Mouse (Mus musculus) hindbrain, embryonic 15.5 days (tissue): ENCODE results near the gene Mical3. TPM values are rescaled to one million over a fixed set of nuclear protein-coding genes. Genes with fewer than 3 reads are reported as not detected.

Source experiments
- ATAC-seq: fragments of 200-750 bp; cut with Nextera tagmentation; 2 replicates; pipeline ENCODE4 v1.8.0; 2017; ENCODE audit warnings: low read depth, moderate number of reproducible peaks, moderate TSS enrichment; ENCODE audit not compliant: low FRiP score
- H3K27ac ChIP-seq: fragments of 300-500 bp; sonication (generic); replicated peaks from 2 replicates; pipeline ENCODE4 v1.5.1; 2015; ENCODE audit warnings: mild to moderate bottlenecking, inconsistent platforms
- H3K27me3 ChIP-seq: fragments of 300-500 bp; sonication (generic); 2 replicates; pipeline ENCODE4 v1.6.1; 2015; ENCODE audit warnings: control low read depth, inconsistent platforms
- H3K36me3 ChIP-seq: fragments of 300-500 bp; sonication (generic); 2 replicates; pipeline ENCODE4 v1.6.1; 2015; ENCODE audit warnings: control low read depth, inconsistent platforms
- H3K4me1 ChIP-seq: fragments of 300-500 bp; sonication (generic); replicated peaks from 2 replicates; pipeline ENCODE4 v1.6.1; 2015; ENCODE audit warnings: control low read depth, inconsistent platforms
- H3K4me2 ChIP-seq: fragments of 300-500 bp; sonication (generic); 2 replicates; pipeline ENCODE4 v1.6.1; 2015; ENCODE audit warnings: moderate library complexity, mild to moderate bottlenecking, inconsistent platforms
- H3K4me3 ChIP-seq: fragments of 300-500 bp; sonication (generic); 2 replicates; pipeline ENCODE4 v1.5.1; 2015; ENCODE audit warnings: mild to moderate bottlenecking, inconsistent platforms
- H3K9ac ChIP-seq: fragments of 300-500 bp; sonication (generic); 2 replicates; pipeline ENCODE4 v1.6.1; 2015; ENCODE audit warnings: inconsistent platforms
- H3K9me3 ChIP-seq: fragments of 300-500 bp; sonication (generic); 2 replicates; pipeline ENCODE4 v1.6.1; 2016; ENCODE audit warnings: control low read depth, inconsistent platforms
- WGBS: fragments of 180-500 bp; shearing (Covaris S2); methylation state at CpG from one replicate; pipeline ENCODE4 v1.1.7; 2015; 5-methylcytosine and 5-hydroxymethylcytosine counted together
- polyA plus RNA-seq: library from polyadenylated mRNA; unstranded; fragments of >200 nt; fragmentation: Nextera tagmentation; extraction: Ambion mirVana; gene quantifications from 2 replicates; pipeline ENCODE4 v1.2.1, GENCODE M21; 2015

The Mical3 gene
- polyA plus RNA-seq, 1 experiment from 2014 or later, result 34.4 TPM

- no peak overlapping the region for H3K27ac ChIP-seq
- H3K27me3 ChIP-seq, result no peaks in the 10 kb centered on the region
- no peak overlapping the region for H3K4me3 ChIP-seq
- no peak overlapping the region for H3K9ac ChIP-seq
- no peaks in the 10 kb centered on the region for H3K4me1 ChIP-seq
- H3K4me2 ChIP-seq, result no peak overlapping the region
- H3K36me3 ChIP-seq, result peaks cover 14% of the 10 kb centered on the region; the same call in 1 of the 2 replicates
- H3K9me3 ChIP-seq, result no peaks in the 10 kb centered on the region
- no peak for ATAC-seq
- 87% methylated on average over 3 of the region's 3 CpGs for WGBS
Measured at GRCm38 (mm10) chr6:120964179-120964578, 166.6 kb downstream of the Mical3 start.

GRCm38 (mm10) chr6:120960338-120961030 lies 170.3 kb downstream of the Mical3 start:
- peaks cover 42% of the 10 kb centered on the region for H3K36me3 ChIP-seq

GRCm38 (mm10) chr6:120957331-120957730 lies 173.5 kb downstream of the Mical3 start:
- peaks cover 45% of the 10 kb centered on the region for H3K36me3 ChIP-seq

More at GRCm38 (mm10) chr6:120960338-120961030, 170.3 kb downstream of the Mical3 start:
- WGBS, result 91% methylated on average over 9 of the region's 9 CpGs
- H3K9me3 ChIP-seq, result no peaks in the 10 kb centered on the region
- no peak for ATAC-seq
- no peaks in the 10 kb centered on the region for H3K4me1 ChIP-seq
- H3K9ac ChIP-seq, result no peak overlapping the region
- H3K4me2 ChIP-seq, result no peak overlapping the region
- no peaks in the 10 kb centered on the region for H3K27me3 ChIP-seq
- H3K27ac ChIP-seq, result no peak overlapping the region
- no peak overlapping the region for H3K4me3 ChIP-seq

GRCm38 (mm10) chr6:120956259-120957161 lies 174.3 kb downstream of the Mical3 start:
- no peaks in the 10 kb centered on the region for H3K27me3 ChIP-seq
- H3K36me3 ChIP-seq, result peaks cover 47% of the 10 kb centered on the region
- no peak overlapping the region for H3K27ac ChIP-seq
- no peak overlapping the region for H3K4me2 ChIP-seq
- 87% methylated on average over 11 of the region's 11 CpGs for WGBS
- H3K9me3 ChIP-seq, result no peaks in the 10 kb centered on the region
- H3K9ac ChIP-seq, result no peak overlapping the region
- no peaks in the 10 kb centered on the region for H3K4me1 ChIP-seq
- ATAC-seq, result no peak
- H3K4me3 ChIP-seq, result no peak overlapping the region

More at GRCm38 (mm10) chr6:120957331-120957730, 173.5 kb downstream of the Mical3 start:
- WGBS, result 82% methylated on average over 4 of the region's 4 CpGs
- no peaks in the 10 kb centered on the region for H3K27me3 ChIP-seq
- no peak overlapping the region for H3K4me2 ChIP-seq
- H3K4me1 ChIP-seq, result no peaks in the 10 kb centered on the region
- H3K9ac ChIP-seq, result no peak overlapping the region
- no peak overlapping the region for H3K27ac ChIP-seq
- no peak for ATAC-seq
- H3K9me3 ChIP-seq, result no peaks in the 10 kb centered on the region
- H3K4me3 ChIP-seq, result no peak overlapping the region

- H3K4me2 ChIP-seq, result no peak overlapping the region
- H3K4me3 ChIP-seq, result no peak overlapping the region
- no peaks in the 10 kb centered on the region for H3K4me1 ChIP-seq
- peaks cover 51% of the 10 kb centered on the region for H3K36me3 ChIP-seq
- H3K9ac ChIP-seq, result no peak overlapping the region
- H3K9me3 ChIP-seq, result no peaks in the 10 kb centered on the region
- 86% methylated on average over 3 of the region's 3 CpGs for WGBS
- ATAC-seq, result no peak
- H3K27me3 ChIP-seq, result no peaks in the 10 kb centered on the region
- no peak overlapping the region for H3K27ac ChIP-seq
Measured at GRCm38 (mm10) chr6:120955215-120955614, 175.6 kb downstream of the Mical3 start.

- no peak for ATAC-seq
- Histone ChIP-seq H3K4me3 (no peak overlapping the region), H3K27ac (no peak overlapping the region), H3K4me1 (no peaks in the 10 kb centered on the region), H3K9ac (no peak overlapping the region), H3K27me3 (no peaks in the 10 kb centered on the region), H3K36me3 (peaks cover 54% of the 10 kb centered on the region), H3K9me3 (no peaks in the 10 kb centered on the region), H3K4me2 (no peak overlapping the region)
- WGBS, result 88% methylated on average over 8 of the region's 8 CpGs
Measured at GRCm38 (mm10) chr6:120954241-120954640, 176.6 kb downstream of the Mical3 start.

- peaks cover 51% of the 10 kb centered on the region for H3K36me3 ChIP-seq
Measured at GRCm38 (mm10) chr6:120952475-120952874, 178.3 kb downstream of the Mical3 start.

GRCm38 (mm10) chr6:120951311-120951710 lies 179.5 kb downstream of the Mical3 start:
- Histone ChIP-seq H3K9ac (no peak overlapping the region), H3K4me1 (no peaks in the 10 kb centered on the region), H3K27me3 (no peaks in the 10 kb centered on the region), H3K36me3 (peaks cover 48% of the 10 kb centered on the region), H3K4me3 (no peak overlapping the region), H3K4me2 (no peak overlapping the region), H3K27ac (no peak overlapping the region), H3K9me3 (no peaks in the 10 kb centered on the region)
- ATAC-seq, result no peak
- WGBS, result 97% methylated on average over 6 of the region's 6 CpGs

More at GRCm38 (mm10) chr6:120952475-120952874, 178.3 kb downstream of the Mical3 start:
- H3K9ac ChIP-seq, result no peak overlapping the region
- no peaks in the 10 kb centered on the region for H3K9me3 ChIP-seq
- ATAC-seq, result no peak
- no peak overlapping the region for H3K4me2 ChIP-seq
- H3K4me1 ChIP-seq, result no peaks in the 10 kb centered on the region
- no peaks in the 10 kb centered on the region for H3K27me3 ChIP-seq
- 95% methylated on average over 6 of the region's 6 CpGs for WGBS
- no peak overlapping the region for H3K4me3 ChIP-seq
- no peak overlapping the region for H3K27ac ChIP-seq

- Histone ChIP-seq H3K27ac (no peak overlapping the region), H3K36me3 (peaks cover 48% of the 10 kb centered on the region)
- 96% methylated on average over 9 of the region's 9 CpGs for WGBS
Measured at GRCm38 (mm10) chr6:120945510-120945909, 185.3 kb downstream of the Mical3 start.

GRCm38 (mm10) chr6:120943964-120944363 lies 186.8 kb downstream of the Mical3 start:
- no peak for ATAC-seq
- Histone ChIP-seq H3K4me2 (no peak overlapping the region), H3K27me3 (no peaks in the 10 kb centered on the region), H3K4me3 (no peak overlapping the region), H3K27ac (no peak overlapping the region), H3K36me3 (peaks cover 34% of the 10 kb centered on the region), H3K9ac (no peak overlapping the region), H3K4me1 (no peaks in the 10 kb centered on the region), H3K9me3 (no peaks in the 10 kb centered on the region)
- 94% methylated on average over 5 of the region's 5 CpGs for WGBS

More at GRCm38 (mm10) chr6:120945510-120945909, 185.3 kb downstream of the Mical3 start:
- Histone ChIP-seq H3K4me1 (no peaks in the 10 kb centered on the region), H3K9me3 (no peaks in the 10 kb centered on the region), H3K4me3 (no peak overlapping the region), H3K27me3 (no peaks in the 10 kb centered on the region), H3K9ac (no peak overlapping the region), H3K4me2 (no peak overlapping the region)
- ATAC-seq, result no peak

- Histone ChIP-seq H3K27ac (no peak overlapping the region), H3K27me3 (no peaks in the 10 kb centered on the region), H3K9ac (no peak overlapping the region), H3K36me3 (peaks cover 34% of the 10 kb centered on the region), H3K4me3 (no peak overlapping the region), H3K4me1 (no peaks in the 10 kb centered on the region), H3K4me2 (no peak overlapping the region), H3K9me3 (no peaks in the 10 kb centered on the region)
- WGBS, result 87% methylated on average over 10 of the region's 10 CpGs
- ATAC-seq, result no peak
Measured at GRCm38 (mm10) chr6:120943551-120943950, 187.2 kb downstream of the Mical3 start.

GRCm38 (mm10) chr6:120943079-120943478 lies 187.7 kb downstream of the Mical3 start:
- WGBS, result 65% methylated on average over 2 of the region's 2 CpGs
- H3K27me3 ChIP-seq, result no peaks in the 10 kb centered on the region
- no peak overlapping the region for H3K4me2 ChIP-seq
- H3K9ac ChIP-seq, result no peak overlapping the region
- no peak for ATAC-seq
- no peaks in the 10 kb centered on the region for H3K9me3 ChIP-seq
- no peak overlapping the region for H3K27ac ChIP-seq
- no peaks in the 10 kb centered on the region for H3K4me1 ChIP-seq
- peaks cover 30% of the 10 kb centered on the region for H3K36me3 ChIP-seq
- H3K4me3 ChIP-seq, result no peak overlapping the region
